Mouse (Mus musculus): ENCODE results near the gene Kxd1. TPM values are rescaled to one million over a fixed set of nuclear protein-coding genes. Genes with fewer than 3 reads are reported as not detected.

Kxd1 gene
- polyA plus RNA-seq, 1 experiment: 37.0 TPM

- TF ChIP-seq POLR2A (IDR thresholded peaks at IDR 0.05; ENCODE audit: low read depth, low read length) (no peak), CTCF (IDR thresholded peaks at IDR 0.05; ENCODE audit: borderline replicate concordance, insufficient read depth, low read length) (no peak)
- Histone ChIP-seq H3K27ac (ENCODE audit: insufficient read depth, low read length) (no peak overlapping the region), H3K4me1 (ENCODE audit: control insufficient read depth, insufficient read depth, low read length) (no peaks in the 10 kb centered on the region), H3K4me3 (ENCODE audit: insufficient read depth, low read length) (peak overlapping the region; percentile 30)
Observed at GRCm38 (mm10) chr8:70477269-70477982, 50.3 kb downstream of the Kxd1 start.

GRCm38 (mm10) chr8:70476333-70477268 is 51.2 kb downstream of the Kxd1 start, which contains the start of gene Klhl26:
TSS of gene Klhl26 (minus strand) at chr8:70476968.
- TF ChIP-seq POLR2A (IDR thresholded peaks at IDR 0.05; ENCODE audit: low read depth, low read length) (peak; percentile 63), CTCF (IDR thresholded peaks at IDR 0.05; ENCODE audit: borderline replicate concordance, insufficient read depth, low read length) (no peak)
- peak within 1 kb of the TSS; percentile 97 for H3K4me3 ChIP-seq (ENCODE audit: insufficient read depth, low read length)
- peak within 1 kb of the TSS; percentile 16; the same call in 1 of the 2 replicates for H3K27ac ChIP-seq (ENCODE audit: insufficient read depth, low read length)
- H3K4me1 ChIP-seq (ENCODE audit: control insufficient read depth, insufficient read depth, low read length): no peaks in the 10 kb centered on the region

- TF ChIP-seq POLR2A (IDR thresholded peaks at IDR 0.05; ENCODE audit: low read depth, low read length): no peak
- no peak for TF ChIP-seq CTCF (IDR thresholded peaks at IDR 0.05; ENCODE audit: borderline replicate concordance, insufficient read depth, low read length)
- H3K4me1 ChIP-seq (ENCODE audit: control insufficient read depth, insufficient read depth, low read length): peaks cover 13% of the 10 kb centered on the region
- no peak overlapping the region for H3K27ac ChIP-seq (ENCODE audit: insufficient read depth, low read length)
- no peak overlapping the region for H3K4me3 ChIP-seq (ENCODE audit: insufficient read depth, low read length)
Observed at GRCm38 (mm10) chr8:70471856-70472255, 55.9 kb downstream of the Kxd1 start.

GRCm38 (mm10) chr8:70469938-70470337 is 57.8 kb downstream of the Kxd1 start:
- Histone ChIP-seq H3K27ac (ENCODE audit: insufficient read depth, low read length) (no peak overlapping the region), H3K4me3 (ENCODE audit: insufficient read depth, low read length) (no peak overlapping the region), H3K4me1 (ENCODE audit: control insufficient read depth, insufficient read depth, low read length) (peaks cover 13% of the 10 kb centered on the region)
- TF ChIP-seq CTCF (IDR thresholded peaks at IDR 0.05; ENCODE audit: borderline replicate concordance, insufficient read depth, low read length) (no peak), POLR2A (IDR thresholded peaks at IDR 0.05; ENCODE audit: low read depth, low read length) (no peak)

GRCm38 (mm10) chr8:70469295-70469916 is 58.4 kb downstream of the Kxd1 start:
- Histone ChIP-seq H3K4me1 (ENCODE audit: control insufficient read depth, insufficient read depth, low read length) (peaks cover 13% of the 10 kb centered on the region), H3K27ac (ENCODE audit: insufficient read depth, low read length) (no peak overlapping the region), H3K4me3 (ENCODE audit: insufficient read depth, low read length) (no peak overlapping the region)
- TF ChIP-seq CTCF (IDR thresholded peaks at IDR 0.05; ENCODE audit: borderline replicate concordance, insufficient read depth, low read length): no peak
- no peak for TF ChIP-seq POLR2A (IDR thresholded peaks at IDR 0.05; ENCODE audit: low read depth, low read length)

- no peak overlapping the region for H3K27ac ChIP-seq (ENCODE audit: insufficient read depth, low read length)
- H3K4me1 ChIP-seq (ENCODE audit: control insufficient read depth, insufficient read depth, low read length): peaks cover 13% of the 10 kb centered on the region
- H3K4me3 ChIP-seq (ENCODE audit: insufficient read depth, low read length): no peak overlapping the region
- no peak for TF ChIP-seq POLR2A (IDR thresholded peaks at IDR 0.05; ENCODE audit: low read depth, low read length)
- no peak for TF ChIP-seq CTCF (IDR thresholded peaks at IDR 0.05; ENCODE audit: borderline replicate concordance, insufficient read depth, low read length)
Observed at GRCm38 (mm10) chr8:70468733-70469132, 59.0 kb downstream of the Kxd1 start.

- Histone ChIP-seq H3K4me1 (ENCODE audit: control insufficient read depth, insufficient read depth, low read length) (peaks cover 13% of the 10 kb centered on the region), H3K4me3 (ENCODE audit: insufficient read depth, low read length) (no peak overlapping the region), H3K27ac (ENCODE audit: insufficient read depth, low read length) (no peak overlapping the region)
- TF ChIP-seq CTCF (IDR thresholded peaks at IDR 0.05; ENCODE audit: borderline replicate concordance, insufficient read depth, low read length): no peak
- no peak for TF ChIP-seq POLR2A (IDR thresholded peaks at IDR 0.05; ENCODE audit: low read depth, low read length)
Observed at GRCm38 (mm10) chr8:70467907-70468306, 59.8 kb downstream of the Kxd1 start.

- H3K4me1 ChIP-seq (ENCODE audit: control insufficient read depth, insufficient read depth, low read length): peaks cover 16% of the 10 kb centered on the region
- no peak overlapping the region for H3K27ac ChIP-seq (ENCODE audit: insufficient read depth, low read length)
- no peak overlapping the region for H3K4me3 ChIP-seq (ENCODE audit: insufficient read depth, low read length)
- no peak for TF ChIP-seq POLR2A (IDR thresholded peaks at IDR 0.05; ENCODE audit: low read depth, low read length)
- TF ChIP-seq CTCF (IDR thresholded peaks at IDR 0.05; ENCODE audit: borderline replicate concordance, insufficient read depth, low read length): no peak
Observed at GRCm38 (mm10) chr8:70467229-70467725, 60.5 kb downstream of the Kxd1 start.

- no peak overlapping the region for H3K4me3 ChIP-seq (ENCODE audit: insufficient read depth, low read length)
- H3K4me1 ChIP-seq (ENCODE audit: control insufficient read depth, insufficient read depth, low read length): peaks cover 21% of the 10 kb centered on the region
- 0 out of 2 replicates have a peak overlapping the region, but pooled peaks have one; percentile 4 for H3K27ac ChIP-seq (ENCODE audit: insufficient read depth, low read length)
- no peak for TF ChIP-seq POLR2A (IDR thresholded peaks at IDR 0.05; ENCODE audit: low read depth, low read length)
- TF ChIP-seq CTCF (IDR thresholded peaks at IDR 0.05; ENCODE audit: borderline replicate concordance, insufficient read depth, low read length): no peak
Observed at GRCm38 (mm10) chr8:70466771-70467170, 61.0 kb downstream of the Kxd1 start.

Measured in embryonic fibroblast, embryonic 13.5 days (primary cell).